Mouse (Mus musculus) intestine, embryonic 14.5 days (tissue): ENCODE measurements at regions not wholly inside any gene's neighbourhood (a gene's known extent, or its start where the extent isn't known, plus 50 kb on each side); places are given as distances from the start of the nearest gene placed in this dataset.

ENCODE experiments used
- ATAC-seq: fragments of 200-750 bp; cut with Nextera tagmentation; replicated peaks from 2 replicates; pipeline ENCODE4 v1.8.0; 2017; ENCODE audit warnings: low read depth, moderate number of reproducible peaks, moderate TSS enrichment, moderate library complexity; ENCODE audit not compliant: low FRiP score, low TSS enrichment
- DNase-seq: peaks from one replicate; pipeline ENCODE4 v3.0.0-alpha.2; 2018; ENCODE audit warnings: low spot score
- H3K27ac ChIP-seq: fragments of 300-500 bp; sonication (generic); 2 replicates; pipeline ENCODE4 v1.5.1; 2014; ENCODE audit warnings: low read depth, mild to moderate bottlenecking, control low read depth
- H3K27me3 ChIP-seq: fragments of 300-500 bp; sonication (generic); replicated peaks from 2 replicates; pipeline ENCODE4 v1.6.1; 2014; ENCODE audit warnings: low read length, control low read depth; ENCODE audit not compliant: control insufficient read depth, insufficient read depth
- H3K36me3 ChIP-seq: fragments of 300-500 bp; sonication (generic); 2 replicates; pipeline ENCODE4 v1.6.1; 2014; ENCODE audit warnings: low read length, control low read depth; ENCODE audit not compliant: control insufficient read depth, insufficient read depth
- H3K4me1 ChIP-seq: fragments of 300-500 bp; sonication (generic); replicated peaks from 2 replicates; pipeline ENCODE4 v1.6.1; 2014; ENCODE audit warnings: low read length, control low read depth, mixed read lengths; ENCODE audit not compliant: control insufficient read depth, insufficient read depth
- H3K4me2 ChIP-seq: fragments of 300-500 bp; sonication (generic); 2 replicates; pipeline ENCODE4 v1.6.1; 2014; ENCODE audit warnings: low read length
- H3K4me3 ChIP-seq: fragments of 300-500 bp; sonication (generic); 2 replicates; pipeline ENCODE4 v1.5.1; 2014; ENCODE audit warnings: low read depth, low read length, control low read depth, mixed read lengths
- H3K9ac ChIP-seq: fragments of 300-500 bp; sonication (generic); 2 replicates; pipeline ENCODE4 v1.6.1; 2014; ENCODE audit warnings: mild to moderate bottlenecking, low read length
- H3K9me3 ChIP-seq: fragments of 300-500 bp; sonication (generic); 2 replicates; pipeline ENCODE4 v1.6.1; 2016; ENCODE audit warnings: low read length, control low read depth; ENCODE audit not compliant: control insufficient read depth
- WGBS: fragments of 180-500 bp; shearing (Covaris S2); extraction: QIAGEN DNeasy Blood & Tissue Kit; methylation state at CpG from one replicate; pipeline ENCODE4 v1.1.7; 2014; 5-methylcytosine and 5-hydroxymethylcytosine counted together

- Histone ChIP-seq H3K4me3 (no peak overlapping the region), H3K36me3 (no peaks in the 10 kb centered on the region), H3K4me2 (no peak overlapping the region), H3K4me1 (peaks cover 22% of the 10 kb centered on the region), H3K9ac (no peak overlapping the region), H3K27me3 (no peaks in the 10 kb centered on the region), H3K27ac (peak overlapping the region; percentile 47; the same call in 1 of the 2 replicates), H3K9me3 (no peaks in the 10 kb centered on the region)
- DNase-seq (no peak), ATAC-seq (no peak)
- whole genome bisulfite sequencing: 32% methylated on average over 4 of the region's 4 CpGs
These were observed 56.2 kb downstream of the Gm26897 start for GRCm38 (mm10) chr5:111789904-111790303.

GRCm38 (mm10) chr5:111790527-111790926, 56.8 kb downstream of the Gm26897 start:
- WGBS: 31% methylated on average over 9 of the region's 9 CpGs
- H3K4me1 ChIP-seq: peaks cover 22% of the 10 kb centered on the region
- no peak overlapping the region for H3K4me3 ChIP-seq
- no peak overlapping the region for H3K4me2 ChIP-seq
- H3K9me3 ChIP-seq: no peaks in the 10 kb centered on the region
- no peak overlapping the region for H3K9ac ChIP-seq
- ATAC-seq (peak; percentile 44), DNase-seq (no peak)
- H3K27me3 ChIP-seq: no peaks in the 10 kb centered on the region
- peak overlapping the region; percentile 47; the same call in 1 of the 2 replicates for H3K27ac ChIP-seq
- no peaks in the 10 kb centered on the region for H3K36me3 ChIP-seq

GRCm38 (mm10) chr5:111791089-111791561, 57.4 kb downstream of the Gm26897 start:
- no peak overlapping the region for H3K9ac ChIP-seq
- H3K4me2 ChIP-seq: no peak overlapping the region
- no peaks in the 10 kb centered on the region for H3K27me3 ChIP-seq
- peaks cover 22% of the 10 kb centered on the region for H3K4me1 ChIP-seq
- DNase-seq: no peak
- H3K36me3 ChIP-seq: no peaks in the 10 kb centered on the region
- WGBS: 56% methylated on average over 5 of the region's 5 CpGs
- no peaks in the 10 kb centered on the region for H3K9me3 ChIP-seq
- no peak for ATAC-seq
- no peak overlapping the region for H3K4me3 ChIP-seq
- no peak overlapping the region for H3K27ac ChIP-seq

DNA sequence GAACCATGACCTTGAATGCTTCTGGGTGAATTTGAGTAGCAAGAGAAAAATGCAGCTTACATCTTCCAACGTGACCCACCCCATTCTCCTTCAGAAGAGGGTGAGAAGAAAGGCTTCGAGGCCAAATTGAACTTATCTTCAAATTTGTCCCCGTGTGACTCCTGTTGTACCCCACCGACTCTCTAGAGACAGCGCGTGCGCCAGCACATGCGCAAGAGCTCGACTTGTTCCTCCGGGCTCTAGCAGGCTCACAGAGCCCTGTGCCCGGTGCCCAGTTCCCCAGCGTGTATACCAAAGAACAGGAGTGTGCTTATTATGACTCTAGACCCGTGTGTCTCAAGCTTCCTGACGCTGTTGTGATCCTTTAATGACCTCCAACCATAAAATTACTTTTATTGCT, 59.0 kb downstream of the Gm26897 start:
- Histone ChIP-seq H3K4me3 (no peak overlapping the region), H3K4me1 (peaks cover 22% of the 10 kb centered on the region), H3K36me3 (no peaks in the 10 kb centered on the region), H3K27ac (no peak overlapping the region), H3K4me2 (no peak overlapping the region), H3K9me3 (no peaks in the 10 kb centered on the region), H3K27me3 (no peaks in the 10 kb centered on the region), H3K9ac (no peak overlapping the region)
- WGBS: 77% methylated on average over 14 of the region's 14 CpGs
- DNase-seq: no peak
- no peak for ATAC-seq

DNA sequence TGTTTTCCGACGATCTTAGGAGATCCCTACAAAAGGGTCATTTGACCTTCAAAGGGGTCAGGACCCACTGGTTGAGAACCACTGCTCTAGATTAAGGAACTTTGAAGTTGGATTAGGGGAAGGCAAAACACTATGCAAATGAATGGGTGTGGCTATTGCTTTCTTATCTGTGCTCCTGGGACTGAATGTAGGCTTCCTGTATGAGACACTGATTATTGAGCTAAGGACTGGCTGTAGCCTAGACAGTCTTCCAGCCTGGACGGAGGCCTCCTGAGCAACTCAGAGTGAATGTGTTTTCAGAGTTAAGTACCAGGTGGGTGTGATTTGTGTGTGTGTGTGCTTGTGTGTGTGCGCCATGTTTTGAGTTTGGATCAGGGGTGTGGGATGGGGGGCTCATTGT, 59.5 kb downstream of the Gm26897 start:
- H3K27ac ChIP-seq: no peak overlapping the region
- peaks cover 22% of the 10 kb centered on the region for H3K4me1 ChIP-seq
- H3K4me3 ChIP-seq: no peak overlapping the region
- no peaks in the 10 kb centered on the region for H3K9me3 ChIP-seq
- H3K36me3 ChIP-seq: no peaks in the 10 kb centered on the region
- 68% methylated on average over 4 of the region's 4 CpGs for WGBS
- H3K27me3 ChIP-seq: no peaks in the 10 kb centered on the region
- no peak for DNase-seq
- ATAC-seq: no peak
- no peak overlapping the region for H3K4me2 ChIP-seq
- no peak overlapping the region for H3K9ac ChIP-seq

DNA sequence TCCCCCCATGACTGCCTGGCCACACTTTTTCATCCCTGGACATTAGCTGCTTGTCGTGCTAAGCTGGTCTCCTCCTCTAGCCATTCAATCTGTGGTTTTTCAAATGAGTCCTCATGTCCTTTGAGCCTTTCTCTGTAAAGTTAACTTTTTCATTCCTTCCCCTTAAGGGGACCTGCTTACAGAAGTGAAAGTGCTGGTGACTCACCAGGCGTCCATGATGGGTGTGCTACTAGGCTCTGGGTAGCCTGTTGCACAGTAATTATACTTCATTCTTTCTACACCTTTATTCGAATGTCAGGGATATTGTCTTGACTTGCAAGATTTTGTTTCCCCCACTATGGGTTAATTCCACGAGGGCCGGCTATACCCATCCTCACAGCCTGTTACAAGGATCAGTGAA, 63.2 kb downstream of the Gm26897 start:
- peaks cover 23% of the 10 kb centered on the region for H3K4me1 ChIP-seq
- WGBS: 74% methylated on average over 5 of the region's 5 CpGs

GRCm38 (mm10) chr5:111799700-111800311, 66.1 kb downstream of the Gm26897 start:
- H3K4me3 ChIP-seq: no peak overlapping the region
- H3K9ac ChIP-seq: no peak overlapping the region
- peak; percentile 80 for ATAC-seq
- no peak for DNase-seq
- H3K4me1 ChIP-seq: peaks cover 21% of the 10 kb centered on the region
- 16% methylated on average over 15 of the region's 15 CpGs for WGBS
- no peaks in the 10 kb centered on the region for H3K27me3 ChIP-seq
- H3K27ac ChIP-seq: peak overlapping the region; percentile 75
- H3K36me3 ChIP-seq: no peaks in the 10 kb centered on the region
- no peaks in the 10 kb centered on the region for H3K9me3 ChIP-seq
- no peak overlapping the region for H3K4me2 ChIP-seq

More for the DNA sequence above, 63.2 kb downstream of the Gm26897 start:
- Histone ChIP-seq H3K4me3 (no peak overlapping the region), H3K27ac (no peak overlapping the region), H3K27me3 (no peaks in the 10 kb centered on the region), H3K9me3 (no peaks in the 10 kb centered on the region), H3K9ac (no peak overlapping the region), H3K36me3 (no peaks in the 10 kb centered on the region), H3K4me2 (no peak overlapping the region)
- ATAC-seq (no peak), DNase-seq (no peak)

- ATAC-seq: no peak
These were observed 66.8 kb downstream of the Gm26897 start for GRCm38 (mm10) chr5:111800511-111800910.

GRCm38 (mm10) chr5:111801051-111801450, 67.3 kb downstream of the Gm26897 start:
- Histone ChIP-seq H3K9me3 (no peaks in the 10 kb centered on the region), H3K27me3 (no peaks in the 10 kb centered on the region), H3K36me3 (no peaks in the 10 kb centered on the region), H3K4me1 (peaks cover 22% of the 10 kb centered on the region), H3K27ac (no peak overlapping the region), H3K4me2 (no peak overlapping the region), H3K9ac (no peak overlapping the region), H3K4me3 (no peak overlapping the region)
- ATAC-seq (no peak), DNase-seq (no peak)
- WGBS: 80% methylated on average over 2 of the region's 2 CpGs

More at GRCm38 (mm10) chr5:111800511-111800910, 66.8 kb downstream of the Gm26897 start:
- no peak for DNase-seq
- H3K27me3 ChIP-seq: no peaks in the 10 kb centered on the region
- 63% methylated on average over 11 of the region's 11 CpGs for WGBS
- no peak overlapping the region for H3K9ac ChIP-seq
- H3K27ac ChIP-seq: peak overlapping the region; percentile 75
- peaks cover 21% of the 10 kb centered on the region for H3K4me1 ChIP-seq
- no peak overlapping the region for H3K4me2 ChIP-seq
- H3K9me3 ChIP-seq: no peaks in the 10 kb centered on the region
- no peak overlapping the region for H3K4me3 ChIP-seq
- no peaks in the 10 kb centered on the region for H3K36me3 ChIP-seq
